Mouse (Mus musculus): ENCODE results near the gene Hist2h3c1.
"Not testable (repeated sequence)": the region's sequence is repeated elsewhere in the genome, so short reads cannot be mapped to it uniquely, and the experiment has no call there.

The Hist2h3c1 gene

DNA sequence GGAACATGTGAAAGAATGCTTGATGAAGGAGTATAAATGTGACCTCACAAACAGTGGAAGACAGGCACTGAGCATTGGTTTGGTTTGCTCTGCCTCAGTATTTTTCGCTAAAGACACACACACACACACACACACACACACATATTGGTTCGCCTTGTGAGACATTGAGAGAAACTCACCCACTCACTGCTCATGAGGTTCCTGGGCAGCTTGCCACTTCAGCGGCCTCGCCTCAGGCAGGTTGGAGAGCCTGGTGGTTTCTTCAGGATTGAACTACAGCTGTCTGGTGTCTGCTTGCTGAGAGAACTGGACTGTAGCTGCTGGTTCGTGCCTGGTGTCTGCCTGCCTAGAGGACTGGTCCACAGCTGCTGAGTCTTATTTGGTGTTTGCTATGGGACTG, 13.7 kb downstream of the Hist2h3c1 start:
- DNase-seq, result no peak

DNA sequence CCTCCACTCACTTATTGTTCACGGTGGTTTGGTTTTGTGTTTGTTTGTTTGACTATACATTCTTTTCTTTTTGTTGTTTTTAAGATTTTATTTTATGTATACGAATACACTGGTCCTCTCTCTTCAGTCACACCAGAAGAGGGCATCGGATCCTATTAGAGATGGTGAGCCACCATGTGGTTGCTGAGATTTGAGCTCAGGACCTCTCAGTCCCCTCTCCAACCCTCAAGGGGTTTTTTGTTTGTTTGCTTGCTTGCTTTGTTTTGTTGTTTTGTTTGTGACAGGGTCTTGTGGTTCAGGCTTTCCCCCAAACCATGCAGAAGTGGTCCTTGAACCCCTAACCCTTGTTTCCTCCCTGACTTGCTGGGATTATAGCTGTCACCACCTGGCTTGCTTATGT, 15.1 kb downstream of the Hist2h3c1 start:
- no peak for DNase-seq

DNA sequence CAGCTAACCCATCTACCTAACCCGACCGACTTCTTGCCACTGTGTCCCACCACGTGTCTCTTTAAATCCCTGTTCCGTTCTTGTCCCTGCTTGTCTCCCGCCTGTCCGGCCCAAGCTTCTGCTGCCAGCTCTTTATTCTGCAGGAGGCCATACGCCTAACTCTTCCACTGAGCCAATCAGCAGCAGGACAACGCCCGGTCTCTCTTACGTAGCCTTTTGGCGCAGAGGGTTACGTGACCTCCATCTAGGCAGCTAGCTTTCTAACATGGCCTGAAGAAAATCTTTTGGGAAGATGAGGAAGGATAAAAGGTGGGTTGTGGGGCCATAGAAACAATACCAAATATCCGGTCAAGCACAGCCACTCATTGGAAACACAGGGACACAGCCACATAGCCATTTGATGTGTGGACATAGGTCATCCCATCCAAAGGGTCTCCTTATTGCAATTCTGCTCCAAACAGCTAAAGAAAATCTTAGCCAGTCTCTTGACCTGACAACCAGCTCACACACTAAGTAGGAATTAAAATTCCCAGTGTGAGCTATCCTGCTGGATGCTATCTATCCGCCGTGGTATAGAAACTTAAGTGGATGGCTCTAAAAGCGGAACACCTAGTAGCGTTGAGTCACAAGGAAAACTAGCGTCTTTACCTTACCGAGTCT, 15.9 kb downstream of the Hist2h3c1 start:
- peak; percentile 85 to 94 for DNase-seq

DNA sequence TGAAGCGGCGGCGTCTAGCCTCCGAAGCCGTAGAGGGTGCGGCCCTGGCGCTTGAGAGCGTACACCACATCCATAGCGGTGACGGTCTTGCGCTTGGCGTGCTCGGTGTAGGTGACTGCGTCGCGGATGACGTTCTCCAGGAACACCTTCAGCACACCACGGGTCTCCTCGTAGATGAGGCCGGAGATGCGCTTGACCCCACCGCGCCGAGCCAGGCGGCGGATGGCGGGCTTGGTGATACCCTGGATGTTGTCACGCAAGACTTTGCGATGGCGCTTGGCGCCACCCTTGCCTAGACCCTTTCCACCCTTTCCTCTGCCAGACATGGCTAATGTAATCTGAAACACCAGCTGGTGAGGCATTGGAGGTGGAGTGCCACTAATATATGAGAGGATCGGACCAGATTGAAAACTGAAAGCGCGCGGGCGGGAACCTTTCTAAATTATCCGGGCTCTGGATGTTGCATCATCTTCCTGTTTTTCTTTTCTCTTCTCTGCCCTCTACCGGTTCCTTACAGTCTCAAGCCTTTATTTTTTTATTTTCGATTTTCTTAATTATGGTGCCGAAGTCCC, 16.6 kb downstream of the Hist2h3c1 start, which contains the start of gene Hist2h4:
Gene Hist2h4 (minus strand): TSS at position 333 of the 572 bp plus-strand sequence.
- peak; percentile 95 to 96 for DNase-seq

DNA sequence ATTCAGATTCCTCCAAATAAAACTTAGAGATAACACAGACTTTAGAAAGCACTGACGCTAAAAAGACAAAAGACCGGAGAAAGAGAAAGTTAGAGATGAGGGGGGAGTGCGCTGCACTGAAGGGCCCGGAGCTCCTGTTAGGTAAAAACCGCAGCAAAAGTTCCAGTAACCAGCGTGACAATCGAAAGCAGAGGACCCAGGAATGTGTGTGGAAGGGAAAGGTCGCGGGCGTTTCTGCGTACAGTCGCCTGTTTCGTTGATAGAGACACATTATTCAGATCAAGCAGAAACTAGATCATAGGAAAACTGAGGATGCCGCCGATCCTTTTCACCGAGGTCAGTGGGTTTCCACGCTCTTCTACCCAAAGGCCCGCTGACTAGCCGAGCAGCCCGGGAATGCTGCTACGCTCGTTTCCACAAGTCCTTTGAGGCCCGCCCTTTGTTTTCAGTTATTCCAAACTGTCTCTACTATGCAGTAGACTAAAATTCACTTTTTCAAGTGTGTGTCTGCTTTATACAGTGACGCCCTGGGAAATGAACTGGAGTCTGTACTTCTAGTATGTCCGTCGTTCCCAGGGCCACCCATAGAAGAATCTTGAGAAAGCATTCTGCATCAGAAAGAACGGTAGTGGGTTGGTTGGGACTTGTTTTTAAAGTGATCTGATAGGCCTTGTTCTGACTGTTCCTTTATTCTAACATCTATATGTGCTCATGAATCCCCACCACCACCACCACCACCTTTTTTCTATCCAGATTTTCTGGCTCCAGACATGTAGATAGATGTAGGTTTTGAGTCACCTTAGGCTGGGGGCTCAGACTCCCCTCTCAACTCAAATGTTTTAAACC, 17.3 kb downstream of the Hist2h3c1 start:
- DNase-seq, result peak; percentile 40 to 63

DNA sequence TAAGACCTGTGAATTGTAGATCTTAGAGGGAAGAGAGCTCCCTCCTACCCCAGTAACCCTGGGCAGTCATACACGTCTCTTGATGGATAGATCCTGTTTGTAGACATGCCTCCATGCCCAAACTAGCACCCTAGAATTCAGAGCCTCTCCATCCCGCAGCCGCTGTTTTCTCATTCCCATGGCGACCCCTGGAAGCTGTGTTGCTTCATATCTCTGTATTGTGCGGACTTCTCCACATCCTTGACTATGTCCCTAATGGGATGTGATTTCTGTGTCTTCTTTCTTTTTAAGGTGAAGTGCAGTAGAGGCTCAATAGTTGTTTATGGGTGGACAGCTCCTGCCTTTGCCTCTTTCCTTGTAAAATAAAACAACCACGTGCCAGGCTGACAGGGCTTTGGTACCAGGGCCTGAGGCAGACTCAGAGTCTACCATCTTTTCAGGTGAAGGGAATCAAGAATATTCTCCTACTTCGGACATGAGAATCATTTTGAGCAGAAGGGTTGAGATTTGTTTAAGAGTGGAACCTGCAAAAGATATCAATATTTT, 18.0 kb downstream of the Hist2h3c1 start:
- DNase-seq, result no peak

DNA sequence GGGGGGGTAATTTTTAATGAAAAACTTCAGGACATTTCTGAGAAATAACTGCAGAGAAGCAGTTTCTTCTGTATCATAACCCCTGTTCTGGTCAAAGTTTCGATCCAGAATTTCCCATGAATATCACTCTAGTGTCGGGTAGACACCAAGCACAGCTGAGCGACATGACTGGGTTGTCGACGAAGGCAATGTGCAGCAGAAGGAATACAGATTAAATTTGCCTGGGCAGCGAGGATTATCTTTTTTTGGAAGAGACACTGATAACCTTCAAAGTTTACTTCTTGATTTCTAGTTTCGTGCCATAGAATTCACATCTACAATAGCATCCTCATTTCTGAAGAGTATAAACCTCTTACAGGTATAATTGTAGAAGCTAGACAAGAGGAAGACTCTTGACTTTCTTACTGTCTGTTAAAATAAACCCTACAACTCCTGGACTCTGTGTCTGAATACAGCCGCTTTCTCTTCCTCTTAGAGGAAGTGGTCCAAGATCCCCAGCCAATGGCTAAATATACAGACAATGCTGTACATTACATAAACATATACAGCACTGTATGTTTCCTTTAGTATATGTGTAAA, 19.7 kb downstream of the Hist2h3c1 start:
- DNase-seq, result no peak

DNA sequence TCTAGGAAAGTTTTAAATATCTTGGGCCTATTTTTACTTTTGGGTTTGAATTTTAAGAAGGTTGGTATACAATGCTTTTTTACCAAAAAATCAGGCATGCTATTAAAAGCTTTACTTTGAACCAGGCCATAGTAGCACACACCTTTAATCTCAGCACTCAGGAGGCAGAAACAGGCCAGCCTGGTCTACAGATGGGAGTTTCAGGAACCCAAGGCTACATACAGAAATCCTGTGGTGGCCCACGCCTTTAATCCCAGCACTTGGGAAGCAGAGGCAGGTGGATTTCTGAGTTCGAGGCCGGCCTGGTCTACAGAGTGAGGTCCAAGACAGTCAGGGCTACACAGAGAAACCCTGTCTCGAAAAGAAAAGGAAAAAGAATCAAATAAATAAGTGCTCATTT, 21.1 kb downstream of the Hist2h3c1 start:
- no peak for DNase-seq

DNA sequence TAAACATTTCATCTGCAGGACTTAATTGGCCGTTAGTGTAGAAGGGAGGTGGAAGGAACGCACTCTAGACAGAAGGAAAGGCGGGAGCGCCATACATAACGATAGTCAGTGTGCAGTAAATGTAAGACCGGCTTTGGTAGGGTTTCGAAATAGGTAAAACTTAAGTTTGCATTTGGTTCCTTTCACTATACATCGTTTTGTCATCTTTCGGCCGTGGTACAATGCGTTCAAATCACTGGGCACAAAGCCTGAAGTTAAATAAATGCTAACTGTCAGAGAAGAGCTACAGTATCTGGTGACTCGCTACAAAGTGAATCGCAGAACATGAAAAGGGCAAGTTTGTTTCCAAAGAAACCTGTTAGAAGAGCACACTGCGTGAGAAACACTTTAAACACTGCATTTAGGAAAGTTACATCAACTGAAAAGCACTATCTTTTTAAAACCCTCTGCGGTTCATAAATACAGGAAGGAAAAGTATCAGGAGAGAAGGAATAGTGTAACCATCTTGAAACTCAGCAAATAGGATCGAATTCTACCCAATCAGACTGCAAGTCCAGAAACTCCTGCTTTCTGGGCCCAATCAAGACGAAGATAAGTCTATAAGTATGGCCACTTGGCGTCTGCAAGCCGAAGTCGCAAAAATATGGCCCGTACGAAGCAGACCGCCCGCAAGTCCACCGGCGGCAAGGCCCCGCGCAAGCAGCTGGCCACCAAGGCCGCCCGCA, 21.7 kb downstream of the Hist2h3c1 start, which contains the start of gene Hist2h3b:
Gene Hist2h3b (plus strand): TSS at position 604 of the 725 bp plus-strand sequence.
- peak; percentile 77 to 82 for DNase-seq

DNA sequence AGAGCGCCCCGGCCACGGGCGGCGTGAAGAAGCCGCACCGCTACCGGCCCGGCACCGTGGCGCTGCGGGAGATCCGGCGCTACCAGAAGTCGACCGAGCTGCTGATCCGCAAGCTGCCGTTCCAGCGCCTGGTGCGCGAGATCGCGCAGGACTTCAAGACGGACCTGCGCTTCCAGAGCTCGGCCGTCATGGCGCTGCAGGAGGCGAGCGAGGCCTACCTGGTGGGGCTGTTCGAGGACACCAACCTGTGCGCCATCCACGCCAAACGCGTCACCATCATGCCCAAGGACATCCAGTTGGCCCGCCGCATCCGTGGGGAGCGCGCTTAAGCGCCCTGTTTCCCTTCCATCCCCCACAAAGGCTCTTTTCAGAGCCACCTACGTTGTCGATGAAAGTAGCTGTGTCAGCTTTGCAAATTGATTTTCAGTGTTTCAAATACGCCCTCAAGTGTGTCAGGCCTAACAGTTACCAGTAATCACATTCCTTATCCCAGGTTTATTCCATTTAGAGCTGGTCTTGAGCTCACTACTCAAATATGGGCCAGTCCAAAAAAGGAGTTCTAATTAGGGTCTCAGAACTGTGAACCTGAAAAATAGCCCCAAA, 22.4 kb downstream of the Hist2h3c1 start:
- DNase-seq, result peak; percentile 38 to 60

DNA sequence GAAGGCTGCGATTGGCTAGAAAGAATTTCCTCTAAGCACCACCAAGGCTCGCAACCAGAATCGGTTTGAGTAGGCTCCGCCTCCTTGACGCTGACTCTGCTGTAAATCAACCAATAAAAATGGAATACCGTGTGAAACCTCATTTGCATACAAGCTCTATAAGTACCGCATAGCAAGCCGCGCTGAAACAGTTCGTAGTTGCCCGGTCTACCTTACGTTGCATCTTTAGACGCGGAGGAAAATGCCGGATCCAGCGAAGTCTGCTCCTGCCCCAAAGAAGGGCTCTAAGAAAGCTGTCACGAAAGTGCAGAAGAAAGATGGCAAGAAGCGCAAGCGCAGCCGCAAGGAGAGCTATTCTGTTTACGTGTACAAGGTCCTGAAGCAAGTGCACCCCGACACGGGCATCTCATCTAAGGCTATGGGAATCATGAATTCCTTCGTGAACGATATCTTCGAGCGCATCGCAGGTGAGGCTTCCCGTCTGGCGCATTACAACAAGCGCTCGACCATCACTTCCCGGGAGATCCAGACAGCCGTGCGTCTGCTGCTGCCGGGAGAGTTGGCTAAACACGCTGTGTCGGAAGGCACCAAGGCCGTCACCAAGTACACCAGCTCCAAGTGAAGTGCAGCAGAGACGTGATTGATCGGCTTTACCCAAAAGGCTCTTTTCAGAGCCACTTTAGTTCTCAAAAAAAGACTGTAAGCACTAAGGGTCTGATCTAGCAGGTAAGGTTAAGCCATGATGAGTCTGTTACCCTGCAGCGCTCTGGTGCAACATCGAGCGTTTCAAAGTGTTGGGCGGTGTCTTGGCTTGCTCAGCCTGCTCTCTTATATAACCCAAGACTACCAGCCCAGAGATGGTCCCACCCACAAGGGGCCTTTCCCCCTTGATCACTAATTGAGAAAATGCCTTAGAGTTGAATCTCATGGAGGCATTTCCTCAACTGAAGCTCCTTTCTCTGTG, 23.3 kb downstream of the Hist2h3c1 start, which contains the start of gene Hist2h2bb:
Gene Hist2h2bb (plus strand): TSS at position 242 of the 964 bp plus-strand sequence.
- peak; percentile 90 to 94 for DNase-seq

DNA sequence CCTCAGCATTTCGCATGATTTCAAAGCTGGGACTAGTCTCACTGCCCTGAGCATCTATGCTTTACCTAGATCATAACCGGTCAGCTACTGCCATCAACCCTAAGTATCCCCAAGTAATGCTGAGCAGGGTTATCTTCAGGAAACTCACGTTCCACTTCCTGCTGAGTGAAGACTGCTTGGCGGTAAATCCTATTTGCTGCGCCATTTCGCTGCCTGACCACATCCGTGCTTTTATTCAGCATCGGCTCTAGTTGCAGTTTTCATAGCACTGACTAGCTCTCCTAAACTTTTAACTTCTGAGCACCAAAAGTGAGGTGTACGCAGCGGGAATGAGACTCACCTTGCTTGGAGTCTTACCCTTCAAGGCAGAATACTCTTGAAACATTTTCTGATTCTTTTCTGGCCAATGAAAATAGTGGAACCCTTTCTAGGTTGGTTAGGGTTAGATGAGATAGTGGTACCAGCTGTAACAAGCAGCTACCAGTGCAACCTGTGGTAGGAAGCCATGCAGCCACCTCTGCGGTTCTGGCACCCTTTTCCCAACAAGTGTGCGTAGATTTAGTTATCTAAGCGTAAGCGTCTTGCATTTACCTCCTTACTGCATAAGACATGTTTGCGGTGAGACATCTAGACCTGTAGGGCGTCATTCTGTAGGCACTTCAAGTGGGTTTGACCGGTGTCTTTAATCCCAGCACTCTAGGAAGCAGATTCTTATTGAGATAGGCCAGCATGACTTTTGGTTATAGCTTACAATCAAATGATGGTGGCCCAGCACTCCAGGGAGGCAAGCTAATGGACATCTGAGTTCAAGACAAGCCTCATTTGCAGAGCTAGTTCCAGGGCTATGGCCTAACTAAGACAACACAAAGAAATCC, 27.3 kb downstream of the Hist2h3c1 start:
- DNase-seq, result no peak

DNA sequence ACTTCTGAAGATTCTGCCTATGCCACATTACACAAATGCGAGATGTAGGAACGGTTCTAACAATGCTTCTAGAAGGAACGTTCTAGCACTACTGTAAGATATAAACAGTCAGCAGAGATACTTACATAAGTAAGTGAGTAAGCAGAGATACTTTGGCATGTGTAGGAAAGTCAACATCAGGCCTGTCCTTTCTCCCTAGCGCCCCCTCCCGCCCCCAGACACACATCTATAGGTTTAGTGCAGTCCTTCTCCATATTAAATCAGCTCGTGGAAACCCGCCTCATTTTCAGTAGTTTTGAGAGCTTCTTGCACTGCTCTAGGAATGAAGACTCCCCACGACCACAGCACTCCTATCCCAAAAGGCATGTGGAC, 30.9 kb downstream of the Hist2h3c1 start:
- DNase-seq, result peak; percentile 47 to 49

DNA sequence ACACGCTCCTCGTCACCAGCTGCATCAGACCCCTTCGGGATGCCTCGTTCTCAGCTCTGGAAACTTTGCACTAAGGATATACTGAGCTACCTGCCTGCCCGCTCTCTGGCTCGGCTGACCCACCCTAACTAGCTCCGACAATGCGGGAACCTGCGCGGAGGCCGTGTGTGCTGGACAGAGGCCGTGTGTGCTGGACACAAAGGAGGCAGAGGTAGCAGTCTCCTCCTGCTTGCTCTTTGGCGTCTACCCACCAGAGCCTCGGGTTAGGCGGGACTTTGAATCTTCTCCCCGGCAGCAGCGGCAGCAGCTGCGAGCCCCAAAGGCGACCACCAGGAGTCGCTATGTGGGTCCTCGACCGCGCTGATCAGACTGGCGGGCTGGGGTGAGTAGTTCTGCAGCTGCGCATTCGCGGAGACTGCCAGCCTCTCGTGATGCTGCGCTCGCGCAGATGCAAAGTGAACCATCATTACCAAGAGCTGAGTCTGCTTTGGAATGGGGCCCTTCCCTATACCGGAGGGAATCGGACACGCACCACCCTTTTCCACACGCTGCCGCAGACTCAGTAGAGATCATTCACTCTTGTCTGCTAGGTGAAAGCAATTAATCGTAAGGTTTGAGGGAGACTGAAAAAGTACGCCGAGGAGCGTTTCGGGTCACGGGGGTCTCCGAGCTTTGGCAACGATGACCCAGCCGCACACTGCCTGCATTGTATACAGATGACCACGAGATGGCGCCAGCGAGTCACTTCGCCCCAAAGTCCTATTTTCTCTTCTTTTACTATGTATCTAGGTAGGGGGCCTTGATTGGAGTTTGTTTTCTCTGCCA, 31.5 kb downstream of the Hist2h3c1 start:
- DNase-seq, result peak; percentile 88 to 90

DNA sequence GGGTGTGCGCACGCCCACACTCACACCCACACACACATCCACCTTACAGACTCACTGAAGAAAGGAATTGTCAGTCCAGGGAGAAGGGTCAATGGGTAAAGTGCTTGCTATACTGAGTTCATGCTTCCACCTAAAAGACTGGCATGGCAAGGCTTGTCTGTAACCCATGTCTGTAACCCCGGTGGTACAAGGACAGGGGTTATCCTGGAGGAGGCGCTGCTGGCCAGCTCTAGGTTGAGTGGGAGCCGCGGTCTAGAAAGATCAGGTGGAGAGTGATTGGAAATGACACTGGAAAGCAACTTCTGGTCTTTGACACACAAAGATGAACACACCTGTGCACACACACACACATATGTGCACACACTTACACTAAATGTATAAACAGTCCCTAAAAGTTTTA, 34.2 kb downstream of the Hist2h3c1 start:
- no peak for DNase-seq

DNA sequence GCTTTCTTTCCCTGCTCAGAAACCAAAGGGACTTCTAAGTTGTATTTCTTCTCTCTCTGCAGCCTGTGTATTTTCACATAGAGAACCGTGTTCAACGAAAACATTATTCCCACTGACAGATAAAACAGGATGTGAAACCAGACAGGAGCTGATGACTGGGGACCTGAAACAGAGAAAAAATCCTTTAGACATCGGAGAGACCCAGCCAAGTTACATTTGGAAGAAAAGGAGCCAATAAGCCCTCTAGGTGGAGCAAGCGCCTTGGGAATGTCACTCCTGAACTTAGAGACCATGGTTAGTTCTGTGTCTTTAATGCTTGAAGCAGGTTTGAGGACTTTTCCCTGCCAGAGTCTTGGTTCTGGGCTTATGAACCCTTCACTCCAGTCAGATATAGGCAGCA, 38.0 kb downstream of the Hist2h3c1 start:
- no peak for DNase-seq

DNA sequence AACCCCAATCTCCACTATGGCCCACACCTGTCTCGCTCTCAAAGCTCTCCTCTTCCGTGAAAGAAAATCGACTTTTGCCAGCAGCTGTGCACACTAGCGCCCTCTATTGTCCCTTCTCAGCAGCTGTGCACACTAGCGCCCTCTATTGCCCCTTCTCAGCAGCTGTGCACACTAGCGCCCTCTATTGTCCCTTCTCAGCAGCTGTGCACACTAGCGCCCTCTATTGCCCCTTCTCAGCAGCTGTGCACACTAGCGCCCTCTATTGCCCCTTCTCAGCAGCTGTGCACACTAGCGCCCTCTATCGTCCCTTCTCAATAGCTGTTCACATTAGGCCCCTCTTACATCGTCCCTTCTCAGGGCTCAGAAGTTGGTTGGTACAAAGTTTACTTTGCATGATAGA, 40.8 kb downstream of the Hist2h3c1 start:
- not testable (repeated sequence) for DNase-seq

DNA sequence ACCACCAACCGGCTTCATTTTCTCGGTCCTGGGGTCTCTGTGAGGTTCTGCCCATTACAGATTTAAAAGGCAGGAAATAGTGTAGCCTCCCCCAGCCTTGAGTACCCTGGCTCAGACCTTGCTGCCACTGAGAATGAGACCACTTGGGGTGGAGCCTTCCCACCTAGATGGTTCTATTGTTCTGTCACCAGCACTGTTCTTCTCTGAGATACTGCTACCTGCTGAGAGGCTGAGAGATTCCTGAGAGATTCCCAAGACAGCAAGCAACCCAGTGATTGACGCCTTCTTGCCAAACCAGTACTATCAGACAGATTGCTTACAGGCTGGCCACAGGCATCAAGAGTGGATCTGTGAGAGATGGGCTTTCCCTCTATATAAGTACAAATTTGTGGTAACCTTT, 42.7 kb downstream of the Hist2h3c1 start:
- DNase-seq, result no peak

DNA sequence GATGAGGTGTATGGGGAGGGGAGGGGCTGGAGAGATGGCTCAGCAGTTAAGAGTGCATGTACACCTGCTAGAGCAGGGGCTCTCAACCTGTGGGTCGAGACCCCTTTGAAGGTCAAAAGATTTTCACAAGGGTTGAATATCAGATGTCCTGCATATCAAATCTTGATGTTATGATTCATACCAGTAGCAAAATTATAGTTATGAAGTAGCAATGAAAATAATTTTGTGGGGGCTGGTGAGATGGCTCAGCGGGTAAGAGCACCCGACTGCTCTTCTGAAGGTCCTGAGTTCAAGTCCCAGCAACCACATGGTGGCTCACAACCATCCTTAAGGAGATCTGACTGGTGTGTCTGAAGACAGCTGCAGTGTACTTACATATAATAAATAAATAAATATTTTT, 44.2 kb downstream of the Hist2h3c1 start:
- not testable (repeated sequence) for DNase-seq

Data from cerebellum, adult 18-20 months (tissue).